Mouse (Mus musculus) hindbrain, embryonic 15.5 days (tissue): Measurements from ENCODE around the gene Tex2. TPM values are rescaled to one million over a fixed set of nuclear protein-coding genes. Genes with fewer than 3 reads are reported as not detected.

Experiments
- ATAC-seq: fragments of 200-750 bp; cut with Nextera tagmentation; 2 replicates; pipeline ENCODE4 v1.8.0; 2017; ENCODE audit warnings: low read depth, moderate number of reproducible peaks, moderate TSS enrichment; ENCODE audit not compliant: low FRiP score
- H3K27ac ChIP-seq: fragments of 300-500 bp; sonication (generic); replicated peaks from 2 replicates; pipeline ENCODE4 v1.5.1; 2015; ENCODE audit warnings: mild to moderate bottlenecking, inconsistent platforms
- H3K27me3 ChIP-seq: fragments of 300-500 bp; sonication (generic); 2 replicates; pipeline ENCODE4 v1.6.1; 2015; ENCODE audit warnings: control low read depth, inconsistent platforms
- H3K36me3 ChIP-seq: fragments of 300-500 bp; sonication (generic); 2 replicates; pipeline ENCODE4 v1.6.1; 2015; ENCODE audit warnings: control low read depth, inconsistent platforms
- H3K4me1 ChIP-seq: fragments of 300-500 bp; sonication (generic); replicated peaks from 2 replicates; pipeline ENCODE4 v1.6.1; 2015; ENCODE audit warnings: control low read depth, inconsistent platforms
- H3K4me2 ChIP-seq: fragments of 300-500 bp; sonication (generic); 2 replicates; pipeline ENCODE4 v1.6.1; 2015; ENCODE audit warnings: moderate library complexity, mild to moderate bottlenecking, inconsistent platforms
- H3K4me3 ChIP-seq: fragments of 300-500 bp; sonication (generic); 2 replicates; pipeline ENCODE4 v1.5.1; 2015; ENCODE audit warnings: mild to moderate bottlenecking, inconsistent platforms
- H3K9ac ChIP-seq: fragments of 300-500 bp; sonication (generic); 2 replicates; pipeline ENCODE4 v1.6.1; 2015; ENCODE audit warnings: inconsistent platforms
- H3K9me3 ChIP-seq: fragments of 300-500 bp; sonication (generic); 2 replicates; pipeline ENCODE4 v1.6.1; 2016; ENCODE audit warnings: control low read depth, inconsistent platforms
- WGBS: fragments of 180-500 bp; shearing (Covaris S2); methylation state at CpG from one replicate; pipeline ENCODE4 v1.1.7; 2015; 5-methylcytosine and 5-hydroxymethylcytosine counted together
- polyA plus RNA-seq: library from polyadenylated mRNA; unstranded; fragments of >200 nt; fragmentation: Nextera tagmentation; extraction: Ambion mirVana; gene quantifications from 2 replicates; pipeline ENCODE4 v1.2.1, GENCODE M21; 2015

Tex2 gene
- polyA plus RNA-seq, 1 experiment from 2014 or later = 32.2 TPM

DNA sequence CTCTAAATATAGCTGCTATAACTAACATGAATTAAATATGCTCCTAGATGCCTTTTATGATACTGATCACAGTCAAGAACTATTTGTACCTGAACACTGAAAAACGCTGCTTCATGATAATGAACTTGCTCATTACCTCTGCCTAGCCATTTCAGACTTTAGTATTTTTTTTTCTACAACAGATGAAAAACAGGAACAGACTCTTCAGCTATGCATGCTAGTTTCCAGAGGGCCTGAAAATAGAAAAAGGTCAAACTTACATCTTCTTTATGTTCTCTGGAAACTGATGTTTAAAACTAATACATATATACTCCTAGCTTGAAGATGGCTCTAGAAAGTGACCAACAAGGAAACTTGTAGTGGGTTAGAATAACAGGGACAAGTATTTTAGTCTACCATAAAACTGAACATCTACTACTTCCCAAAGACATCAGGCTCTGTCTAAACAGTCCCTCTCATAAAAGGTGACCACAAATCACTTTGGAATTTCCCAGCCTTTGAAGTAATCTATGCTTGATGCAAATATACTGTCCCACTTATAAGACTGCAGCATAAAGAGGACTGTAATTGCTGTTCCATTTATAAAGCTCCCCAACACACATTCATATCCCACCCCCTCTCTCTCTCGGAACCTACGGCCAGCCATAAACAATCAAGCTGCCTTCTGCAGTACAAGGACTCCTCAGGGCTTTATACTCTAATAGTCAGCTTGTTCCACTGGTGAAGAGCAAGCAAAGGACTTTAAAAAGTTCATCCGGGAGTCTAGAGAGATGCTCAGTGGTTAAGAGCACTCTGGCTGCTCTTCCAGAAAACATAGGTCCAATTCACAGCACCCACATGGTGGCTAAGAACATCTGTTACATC lies 148.3 kb downstream of the Tex2 start:
- Histone ChIP-seq H3K9ac (no peak overlapping the region), H3K27ac (no peak overlapping the region), H3K27me3 (no peaks in the 10 kb centered on the region), H3K4me2 (no peak overlapping the region), H3K4me3 (no peak overlapping the region), H3K4me1 (0 out of 2 replicates have a peak, but pooled peaks cover 3% of the 10 kb centered on the region), H3K36me3 (no peaks in the 10 kb centered on the region), H3K9me3 (no peaks in the 10 kb centered on the region)
- ATAC-seq = no peak
- 75% methylated on average over 4 of the region's 4 CpGs for WGBS

DNA sequence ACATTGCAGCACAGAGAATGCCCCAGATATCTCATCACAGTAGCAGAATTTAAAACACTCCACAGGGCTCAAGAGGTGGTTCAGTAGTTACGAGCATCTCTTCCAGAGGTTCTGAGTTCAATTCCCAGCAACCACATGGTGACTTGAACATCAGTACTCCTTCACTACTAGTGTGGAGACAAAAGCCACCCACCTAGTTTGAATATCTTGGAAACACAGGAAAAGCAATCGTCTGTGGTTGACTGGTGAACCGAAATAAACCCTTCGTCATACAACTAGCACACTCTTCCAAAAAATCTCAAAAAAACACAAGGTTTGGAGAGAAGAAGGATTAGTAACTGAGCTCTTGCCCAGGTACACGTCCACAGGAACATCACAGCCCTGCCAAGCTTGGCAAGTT lies 149.4 kb downstream of the Tex2 start:
- Histone ChIP-seq H3K4me2 (no peak overlapping the region), H3K4me3 (no peak overlapping the region), H3K36me3 (no peaks in the 10 kb centered on the region), H3K4me1 (0 out of 2 replicates have a peak, but pooled peaks cover 3% of the 10 kb centered on the region), H3K9me3 (no peaks in the 10 kb centered on the region), H3K9ac (no peak overlapping the region), H3K27ac (no peak overlapping the region), H3K27me3 (no peaks in the 10 kb centered on the region)
- WGBS = 73% methylated on average over 5 of the region's 5 CpGs
- ATAC-seq = no peak

DNA sequence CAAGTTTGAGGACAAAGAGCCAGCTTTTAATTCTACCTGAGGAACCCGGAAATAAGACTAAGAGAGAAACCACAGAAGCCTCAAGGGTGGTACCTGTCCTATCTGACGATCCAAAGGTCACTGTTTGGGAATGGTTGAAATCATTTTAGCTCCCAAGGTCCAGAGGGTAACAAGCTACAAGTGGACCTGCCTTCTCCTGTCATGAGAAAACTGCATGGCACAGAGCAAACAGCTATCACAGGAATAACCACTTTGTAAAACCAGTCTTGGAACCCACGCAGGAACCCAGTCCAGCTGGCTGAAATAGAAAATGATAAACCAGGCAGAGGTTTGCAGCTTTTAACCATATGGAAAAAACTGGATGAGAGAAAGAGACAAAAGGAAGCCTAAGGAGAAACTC lies 150.9 kb downstream of the Tex2 start:
- Histone ChIP-seq H3K27me3 (no peaks in the 10 kb centered on the region), H3K9ac (no peak overlapping the region), H3K4me2 (no peak overlapping the region), H3K36me3 (no peaks in the 10 kb centered on the region), H3K9me3 (no peaks in the 10 kb centered on the region), H3K4me1 (0 out of 2 replicates have a peak, but pooled peaks cover 3% of the 10 kb centered on the region), H3K27ac (no peak overlapping the region), H3K4me3 (no peak overlapping the region)
- WGBS = 92% methylated on average over 3 of the region's 3 CpGs
- no peak for ATAC-seq

DNA sequence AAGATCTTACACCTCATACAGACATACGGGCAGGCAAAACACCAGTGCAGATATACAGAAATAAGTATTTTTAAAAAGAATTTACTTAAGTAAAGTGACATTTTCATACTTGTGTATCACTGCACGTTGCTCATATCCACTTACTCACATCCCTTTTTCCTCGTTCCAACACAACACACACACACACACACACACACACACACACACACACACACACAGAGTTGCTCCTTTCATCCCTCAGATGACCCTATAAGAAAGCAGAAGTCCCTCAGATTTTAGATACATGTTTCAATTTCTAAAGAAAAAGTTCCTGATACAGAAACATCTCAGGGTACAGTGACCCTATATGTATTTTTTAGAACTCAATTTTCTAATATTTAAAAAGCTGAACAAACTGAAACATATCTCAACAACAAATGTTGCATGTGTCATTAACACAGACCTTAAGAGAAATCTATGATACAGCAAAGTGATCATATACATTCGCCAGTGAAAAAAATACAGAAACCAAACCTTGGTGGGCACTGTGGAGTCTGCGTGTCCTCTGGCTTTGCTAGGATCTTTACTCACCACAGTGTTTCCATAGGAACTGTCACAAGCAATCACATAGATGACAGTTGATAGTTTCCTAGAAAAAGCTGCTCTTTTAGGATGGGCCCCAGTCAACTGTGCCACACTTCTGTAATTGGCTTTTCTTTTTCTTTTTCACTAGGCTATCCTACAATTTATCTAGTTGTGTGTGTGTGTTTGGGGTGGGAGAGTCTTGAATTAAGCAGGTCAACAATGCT lies 151.9 kb downstream of the Tex2 start:
- 84% methylated on average over 5 of the region's 5 CpGs for WGBS
- Histone ChIP-seq H3K4me2 (no peak overlapping the region), H3K27me3 (no peaks in the 10 kb centered on the region), H3K9ac (no peak overlapping the region), H3K36me3 (no peaks in the 10 kb centered on the region), H3K4me3 (no peak overlapping the region), H3K4me1 (0 out of 2 replicates have a peak, but pooled peaks cover 3% of the 10 kb centered on the region), H3K27ac (no peak overlapping the region), H3K9me3 (no peaks in the 10 kb centered on the region)
- ATAC-seq = no peak

DNA sequence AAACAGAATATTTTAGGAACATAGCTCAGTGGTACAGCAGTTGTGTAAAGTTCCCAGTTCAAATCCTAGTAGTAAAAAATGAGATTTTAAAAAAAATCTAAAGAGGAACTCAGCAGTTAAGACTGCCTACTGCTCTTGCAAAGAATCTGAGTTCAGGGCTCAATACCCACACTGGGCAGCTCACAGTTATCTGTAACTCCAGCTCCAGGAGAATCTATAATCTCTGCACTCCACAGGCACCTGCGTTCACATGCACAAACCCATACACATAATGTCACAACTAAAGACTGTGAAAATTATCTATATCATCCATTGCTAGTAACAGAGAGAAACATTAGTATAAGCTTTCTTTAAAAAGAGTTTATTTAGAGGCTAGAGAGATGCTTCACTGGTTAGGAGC lies 152.6 kb downstream of the Tex2 start:
- 96% methylated on average over 1 of the region's 1 CpGs for WGBS
- H3K4me1 ChIP-seq = 0 out of 2 replicates have a peak, but pooled peaks cover 3% of the 10 kb centered on the region
- no peak for ATAC-seq
- no peak overlapping the region for H3K4me2 ChIP-seq
- H3K9ac ChIP-seq = no peak overlapping the region
- no peaks in the 10 kb centered on the region for H3K27me3 ChIP-seq
- H3K4me3 ChIP-seq = no peak overlapping the region
- no peaks in the 10 kb centered on the region for H3K9me3 ChIP-seq
- no peaks in the 10 kb centered on the region for H3K36me3 ChIP-seq
- H3K27ac ChIP-seq = no peak overlapping the region

DNA sequence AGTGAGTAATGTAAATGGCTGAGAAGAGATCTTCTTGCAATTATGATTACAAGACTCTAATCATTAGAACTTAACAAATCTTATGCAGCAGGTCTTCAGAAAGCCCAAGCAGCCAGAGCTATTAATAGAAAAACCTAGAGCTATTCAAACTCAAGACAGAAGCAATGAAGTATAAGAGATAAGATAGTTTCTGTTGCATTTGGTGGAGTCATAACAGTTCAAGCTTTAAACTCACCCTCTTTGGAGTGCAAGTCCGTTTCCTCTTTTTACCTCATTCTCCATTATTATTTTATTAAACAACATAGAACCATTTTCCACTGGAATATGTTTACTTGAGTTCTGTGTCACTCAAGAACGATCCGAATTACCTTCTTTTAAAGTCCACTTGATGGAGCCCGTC lies 154.7 kb downstream of the Tex2 start:
- WGBS = 96% methylated on average over 4 of the region's 4 CpGs
- Histone ChIP-seq H3K9me3 (no peaks in the 10 kb centered on the region), H3K27me3 (no peaks in the 10 kb centered on the region), H3K36me3 (no peaks in the 10 kb centered on the region), H3K27ac (no peak overlapping the region), H3K4me1 (0 out of 2 replicates have a peak, but pooled peaks cover 3% of the 10 kb centered on the region), H3K9ac (no peak overlapping the region), H3K4me2 (no peak overlapping the region), H3K4me3 (no peak overlapping the region)
- no peak for ATAC-seq

Other genes starting within 250 kb of the Tex2 start
- gene Prr29, start 248.0 kb downstream of the Tex2 start, polyA plus RNA-seq = not detected in 2 replicates
- gene Icam2, start 225.3 kb downstream of the Tex2 start, polyA plus RNA-seq = 13.0 and 17.2 TPM in 2 replicates
- 4.9 and 5.0 TPM in 2 replicates for gene Ern1, start 125.6 kb downstream of the Tex2 start, polyA plus RNA-seq
- gene Pecam1, start 137.2 kb upstream of the Tex2 start, polyA plus RNA-seq = 16.3 and 17.6 TPM in 2 replicates
- 0.70 and 1.5 TPM in 2 replicates for gene Milr1, start 137.8 kb upstream of the Tex2 start, polyA plus RNA-seq
- 8.4 and 8.8 TPM in 2 replicates for gene Polg2, start 166.1 kb upstream of the Tex2 start, polyA plus RNA-seq
- 340 and 351 TPM in 2 replicates for gene Ddx5, start 175.8 kb upstream of the Tex2 start, polyA plus RNA-seq
- 14.0 and 16.1 TPM in 2 replicates for gene Cep95, start 175.8 kb upstream of the Tex2 start, polyA plus RNA-seq